Mouse (Mus musculus): ENCODE results near the gene Rsbn1l. TPM values are rescaled to one million over a fixed set of nuclear protein-coding genes. Genes with fewer than 3 reads are reported as not detected.

Rsbn1l gene
- polyA plus RNA-seq, 1 experiment from 2014 or later: 5.1 TPM

Other genes with a start within 250 kb of the Rsbn1l start
- gene Phtf2, start 74.3 kb downstream of the Rsbn1l start, polyA plus RNA-seq (2015; fragmentation: Nextera tagmentation; extraction: Ambion mirVana): 28.8 and 29.0 TPM in 2 replicates
- 60.9 and 62.6 TPM in 2 replicates for gene Tmem60, start 74.2 kb downstream of the Rsbn1l start, polyA plus RNA-seq (2015; fragmentation: Nextera tagmentation; extraction: Ambion mirVana)
- gene Ptpn12, start 99.5 kb upstream of the Rsbn1l start, polyA plus RNA-seq (2015; fragmentation: Nextera tagmentation; extraction: Ambion mirVana): 33.9 and 34.4 TPM in 2 replicates
- gene Gsap, start 229.9 kb upstream of the Rsbn1l start, polyA plus RNA-seq (2015; fragmentation: Nextera tagmentation; extraction: Ambion mirVana): 11.2 and 11.9 TPM in 2 replicates

All from forebrain, embryonic 16.5 days (tissue).